Mouse (Mus musculus) spleen, postnatal 10 days (tissue): Measurements from ENCODE around the gene Ube2o.
A peak's percentile ranks its signal among the peaks of the same experiment; 100 is the strongest.

Experiments
- DNase-seq, 2 experiments: peaks; one replicate each; pipeline ENCODE4 v3.0.0; 2021 to 2022; ENCODE audit warnings: low spot score in 2 of 2

Ube2o gene

GRCm38 (mm10) chr11:116543110-116543509, 38.1 kb downstream of the Ube2o start:
- DNase-seq, result peak; percentile 66 to 79

GRCm38 (mm10) chr11:116541183-116541582, 40.1 kb downstream of the Ube2o start:
- DNase-seq, result peak in 1 of 2 experiments; percentile 8

GRCm38 (mm10) chr11:116538142-116538735, 43.0 kb downstream of the Ube2o start:
- DNase-seq, result peak; percentile 50 to 63

- DNase-seq, result peak in 1 of 2 experiments; percentile 54
Observed at GRCm38 (mm10) chr11:116537388-116537787, 43.9 kb downstream of the Ube2o start.

- peak; percentile 57 to 59 for DNase-seq
Observed at GRCm38 (mm10) chr11:116536685-116537084, 44.6 kb downstream of the Ube2o start.

- DNase-seq, result peak; percentile 84 to 85
Observed at GRCm38 (mm10) chr11:116534154-116534865, 46.9 kb downstream of the Ube2o start.

GRCm38 (mm10) chr11:116533341-116534153, 47.7 kb downstream of the Ube2o start:
- DNase-seq, result peak in 1 of 2 experiments; percentile 89

- DNase-seq, result peak; percentile 84 to 91
Observed at GRCm38 (mm10) chr11:116532810-116533338, 48.4 kb downstream of the Ube2o start.

GRCm38 (mm10) chr11:116532262-116532809, 48.9 kb downstream of the Ube2o start:
- peak; percentile 74 to 80 for DNase-seq

GRCm38 (mm10) chr11:116531371-116532191, 49.7 kb downstream of the Ube2o start:
- DNase-seq, result peak; percentile 53 to 60

GRCm38 (mm10) chr11:116530187-116531147, 50.8 kb downstream of the Ube2o start, which contains the start of gene Sphk1:
Sphk1 (plus strand) TSS chr11:116530925.
- peak in 1 of 2 experiments; percentile 39 for DNase-seq

GRCm38 (mm10) chr11:116528636-116529320, 52.5 kb downstream of the Ube2o start:
- DNase-seq, result no peak

- no peak for DNase-seq
Observed at GRCm38 (mm10) chr11:116523699-116524189, 57.5 kb downstream of the Ube2o start.

GRCm38 (mm10) chr11:116522886-116523698, 58.2 kb downstream of the Ube2o start:
- DNase-seq, result no peak

GRCm38 (mm10) chr11:116522046-116522445, 59.2 kb downstream of the Ube2o start:
- no peak for DNase-seq

- peak in 1 of 2 experiments; percentile 73 for DNase-seq
Observed at GRCm38 (mm10) chr11:116521143-116521542, 60.1 kb downstream of the Ube2o start.

GRCm38 (mm10) chr11:116518482-116518881, 62.8 kb downstream of the Ube2o start:
- no peak for DNase-seq
